Mouse (Mus musculus): Measurements from ENCODE around the gene Esyt2.
"Not testable (repeated sequence)": the region's sequence is repeated elsewhere in the genome, so short reads cannot be mapped to it uniquely, and the experiment has no call there.

Esyt2 gene

GRCm38 (mm10) chr12:116280653-116281364, at the start of gene Esyt2:
Esyt2 (plus strand) TSS chr12:116281196.
- peak; percentile 100 for DNase-seq (ENCODE audit: low spot score)

- DNase-seq (ENCODE audit: low spot score): peak; percentile 49
Observed at GRCm38 (mm10) chr12:116231612-116232011, 49.4 kb upstream of the Esyt2 start.

- no peak for DNase-seq (ENCODE audit: low spot score)
Observed at GRCm38 (mm10) chr12:116232061-116232460, 48.9 kb upstream of the Esyt2 start.

- no peak for DNase-seq (ENCODE audit: low spot score)
Observed at GRCm38 (mm10) chr12:116235356-116235755, 45.6 kb upstream of the Esyt2 start.

- DNase-seq (ENCODE audit: low spot score): no peak
Observed at GRCm38 (mm10) chr12:116236658-116237057, 44.3 kb upstream of the Esyt2 start.

- no peak for DNase-seq (ENCODE audit: low spot score)
Observed at GRCm38 (mm10) chr12:116238370-116238769, 42.6 kb upstream of the Esyt2 start.

GRCm38 (mm10) chr12:116238803-116239202, 42.2 kb upstream of the Esyt2 start:
- DNase-seq (ENCODE audit: low spot score): no peak

GRCm38 (mm10) chr12:116244601-116245000, 36.4 kb upstream of the Esyt2 start:
- no peak for DNase-seq (ENCODE audit: low spot score)

GRCm38 (mm10) chr12:116254652-116255051, 26.3 kb upstream of the Esyt2 start:
- no peak for DNase-seq (ENCODE audit: low spot score)

- no peak for DNase-seq (ENCODE audit: low spot score)
Observed at GRCm38 (mm10) chr12:116255636-116256035, 25.4 kb upstream of the Esyt2 start.

GRCm38 (mm10) chr12:116258321-116258720, 22.7 kb upstream of the Esyt2 start:
- DNase-seq (ENCODE audit: low spot score): no peak

GRCm38 (mm10) chr12:116262555-116263341, 18.2 kb upstream of the Esyt2 start, which contains the start of gene Wdr60:
Wdr60 (minus strand) TSS chr12:116263022.
- DNase-seq (ENCODE audit: low spot score): peak; percentile 75

- DNase-seq (ENCODE audit: low spot score): no peak
Observed at GRCm38 (mm10) chr12:116264756-116265155, 16.2 kb upstream of the Esyt2 start.

- no peak for DNase-seq (ENCODE audit: low spot score)
Observed at GRCm38 (mm10) chr12:116265275-116265674, 15.7 kb upstream of the Esyt2 start.

- no peak for DNase-seq (ENCODE audit: low spot score)
Observed at GRCm38 (mm10) chr12:116269450-116269849, 11.5 kb upstream of the Esyt2 start.

GRCm38 (mm10) chr12:116270538-116270937, 10.5 kb upstream of the Esyt2 start:
- no peak for DNase-seq (ENCODE audit: low spot score)

- no peak for DNase-seq (ENCODE audit: low spot score)
Observed at GRCm38 (mm10) chr12:116271071-116271470, 9.9 kb upstream of the Esyt2 start.

- no peak for DNase-seq (ENCODE audit: low spot score)
Observed at GRCm38 (mm10) chr12:116273733-116274132, 7.3 kb upstream of the Esyt2 start.

GRCm38 (mm10) chr12:116275086-116275485, 5.9 kb upstream of the Esyt2 start, which contains the start of gene Gm11027:
Gm11027 (plus strand) TSS chr12:116275386.
- DNase-seq (ENCODE audit: low spot score): not testable (repeated sequence)

- no peak for DNase-seq (ENCODE audit: low spot score)
Observed at GRCm38 (mm10) chr12:116275631-116276030, 5.4 kb upstream of the Esyt2 start.

- no peak for DNase-seq (ENCODE audit: low spot score)
Observed at GRCm38 (mm10) chr12:116276961-116277360, 4.0 kb upstream of the Esyt2 start.

GRCm38 (mm10) chr12:116278541-116278940, 2.5 kb upstream of the Esyt2 start:
- no peak for DNase-seq (ENCODE audit: low spot score)

- DNase-seq (ENCODE audit: low spot score): no peak
Observed at GRCm38 (mm10) chr12:116279181-116279580, 1.8 kb upstream of the Esyt2 start.
